Mouse (Mus musculus) heart, adult 2 months (tissue): ENCODE results near the gene Slc4a5. TPM values are rescaled to one million over a fixed set of nuclear protein-coding genes. Genes with fewer than 3 reads are reported as not detected.
"Not testable (repeated sequence)": the region's sequence is repeated elsewhere in the genome, so short reads cannot be mapped to it uniquely, and the experiment has no call there.

ENCODE experiments used
- DNase-seq, 2 experiments: peaks; one replicate each; pipeline ENCODE4 v3.0.0; 2021
- H3K27ac ChIP-seq: fragments of 200-600 bp; 2 replicates; pipeline ENCODE4 v1.8.1; 2022
- H3K27me3 ChIP-seq: fragments of 200-500 bp; 2 replicates; pipeline ENCODE4 v1.6.1; 2012; ENCODE audit warnings: mild to moderate bottlenecking, low read length, inconsistent platforms, mixed read lengths; ENCODE audit not compliant: control insufficient read depth, insufficient read depth
- H3K36me3 ChIP-seq: fragments of 200-500 bp; 2 replicates; pipeline ENCODE4 v1.6.1; 2012; ENCODE audit warnings: low read length, inconsistent platforms; ENCODE audit not compliant: control insufficient read depth, insufficient read depth
- H3K4me1 ChIP-seq: fragments of 200-500 bp; 2 replicates; pipeline ENCODE4 v1.6.1; 2011; ENCODE audit warnings: low read length; ENCODE audit not compliant: control insufficient read depth, insufficient read depth
- H3K4me3 ChIP-seq: fragments of 200-600 bp; 2 replicates; pipeline ENCODE4 v1.8.1; 2022
- H3K79me2 ChIP-seq: fragments of 200-500 bp; replicated peaks from 2 replicates; pipeline ENCODE4 v1.6.1; 2012; ENCODE audit warnings: mild to moderate bottlenecking, inconsistent platforms, low read length, moderate library complexity, mixed read lengths; ENCODE audit not compliant: control insufficient read depth, insufficient read depth
- H3K9ac ChIP-seq: fragments of 200-500 bp; 2 replicates; pipeline ENCODE4 v1.6.1; 2012; ENCODE audit warnings: low read depth, mild to moderate bottlenecking, control low read depth, inconsistent platforms, low read length, mixed read lengths
- CTCF ChIP-seq: fragments of 200-600 bp; IDR thresholded peaks from 2 replicates; pipeline ENCODE4 v1.8.1; 2022; ENCODE audit warnings: antibody characterized with exemption, mild to moderate bottlenecking, moderate library complexity
- EP300 ChIP-seq: fragments of 200-500 bp; IDR thresholded peaks from 2 replicates; pipeline ENCODE4 v1.6.1; 2011; ENCODE audit warnings: low read depth, low read length, control low read depth; ENCODE audit not compliant: insufficient read depth
- POLR2A ChIP-seq: fragments of 200-500 bp; IDR thresholded peaks from 2 replicates; pipeline ENCODE4 v1.6.1; 2011; ENCODE audit warnings: mild to moderate bottlenecking, low read depth, low read length, control low read depth; ENCODE audit not compliant: insufficient read depth
- WGBS: fragments of 180-500 bp; shearing (Covaris S2); methylation state at CpG from one replicate; pipeline ENCODE4 v1.1.7; 2018; 5-methylcytosine and 5-hydroxymethylcytosine counted together
- intact Hi-C: fragments of 180-260 bp; cut with DNase I; formaldehyde crosslinking; loops from one replicate; pipeline ENCODE4 v1.15.1; 2025
- polyA plus RNA-seq: library from polyadenylated mRNA; depleted of rRNA; stranded (reverse); fragments of >200 nt; gene quantifications from 2 replicates; pipeline ENCODE4 v1.2.3, GENCODE M21; 2012
- total RNA-seq, 2 experiments: library from RNA; stranded (reverse); gene quantifications; 2 replicates each; pipeline ENCODE4 v1.2.3; 2021

The Slc4a5 gene
- total and polyA plus RNA-seq, 3 experiments: 0.61 TPM; not detected in 2

- H3K27ac ChIP-seq: no peak overlapping the region
- H3K27me3 ChIP-seq: no peaks in the 10 kb centered on the region
- no peaks in the 10 kb centered on the region for H3K79me2 ChIP-seq
- no peak overlapping the region for H3K4me3 ChIP-seq
- TF ChIP-seq EP300 (no peak), POLR2A (no peak), CTCF (no peak)
- WGBS: 40% methylated on average over 3 of the region's 3 CpGs
- H3K36me3 ChIP-seq: peaks cover 2% of the 10 kb centered on the region
- no peaks in the 10 kb centered on the region for H3K4me1 ChIP-seq
- intact Hi-C loops: no loop called here
- no peak overlapping the region for H3K9ac ChIP-seq
- DNase-seq: no peak
These were observed 121.8 kb downstream of the Slc4a5 start for GRCm38 (mm10) chr6:83341387-83341786.

- no peak overlapping the region for H3K9ac ChIP-seq
- no peak overlapping the region for H3K27ac ChIP-seq
- DNase-seq: no peak
- TF ChIP-seq EP300 (no peak), POLR2A (no peak), CTCF (no peak)
- no peaks in the 10 kb centered on the region for H3K4me1 ChIP-seq
- H3K79me2 ChIP-seq: no peaks in the 10 kb centered on the region
- H3K4me3 ChIP-seq: no peak overlapping the region
- H3K36me3 ChIP-seq: peaks cover 2% of the 10 kb centered on the region
- WGBS: 82% methylated on average over 2 of the region's 2 CpGs
- H3K27me3 ChIP-seq: no peaks in the 10 kb centered on the region
- intact Hi-C loops: no loop called here
These were observed 123.3 kb downstream of the Slc4a5 start for GRCm38 (mm10) chr6:83342957-83343356.

- not testable (repeated sequence) for H3K79me2 ChIP-seq, H3K27me3 ChIP-seq, H3K36me3 ChIP-seq, DNase-seq, H3K4me3 ChIP-seq, H3K4me1 ChIP-seq, H3K27ac ChIP-seq, H3K9ac ChIP-seq
- 82% methylated on average over 8 of the region's 8 CpGs for WGBS
- intact Hi-C loops: loop anchor here (5.0 kb wide), 2 partner anchors 227 to 348 kb away; partner anchors contain the start of gene Stambp
These were observed 125.7 kb downstream of the Slc4a5 start for GRCm38 (mm10) chr6:83345285-83345684.

GRCm38 (mm10) chr6:83347916-83348315 lies 128.3 kb downstream of the Slc4a5 start:
- H3K4me1 ChIP-seq: peaks cover 3% of the 10 kb centered on the region
- no peaks in the 10 kb centered on the region for H3K36me3 ChIP-seq
- no peak for DNase-seq
- TF ChIP-seq POLR2A: no peak
- no peak for TF ChIP-seq CTCF
- TF ChIP-seq EP300: no peak
- no peak overlapping the region for H3K9ac ChIP-seq
- H3K27me3 ChIP-seq: no peaks in the 10 kb centered on the region
- intact Hi-C loops: loop anchor here (2.0 to 5.0 kb wide), 3 partner anchors 159 to 351 kb away; partner anchors contain the start of genes Dguok and Stambp
- no peak overlapping the region for H3K4me3 ChIP-seq
- WGBS: 74% methylated on average over 3 of the region's 3 CpGs
- no peaks in the 10 kb centered on the region for H3K79me2 ChIP-seq
- H3K27ac ChIP-seq: no peak overlapping the region

- 35% methylated on average over 6 of the region's 6 CpGs for WGBS
- no peaks in the 10 kb centered on the region for H3K27me3 ChIP-seq
- H3K4me1 ChIP-seq: peaks cover 3% of the 10 kb centered on the region
- no peaks in the 10 kb centered on the region for H3K79me2 ChIP-seq
- H3K36me3 ChIP-seq: no peaks in the 10 kb centered on the region
- peak within 1 kb of the TSS; percentile 89 for H3K27ac ChIP-seq
- TF ChIP-seq EP300 (no peak), POLR2A (no peak), CTCF (no peak)
- peak within 1 kb of the TSS; percentile 94 for H3K4me3 ChIP-seq
- no peak for DNase-seq
- intact Hi-C loops: loop anchor here (1.0 to 5.0 kb wide), 4 partner anchors 23 to 352 kb away; partner anchors contain the start of genes Dguok, Mob1a and Stambp
- peak within 1 kb of the TSS; percentile 96 for H3K9ac ChIP-seq
These were observed 129.2 kb downstream of the Slc4a5 start, which contains the start of gene Bola3 for GRCm38 (mm10) chr6:83348873-83349272. Bola3 (plus strand) TSS chr6:83349147.

- Histone ChIP-seq H3K4me1 (peaks cover 3% of the 10 kb centered on the region), H3K27me3 (no peaks in the 10 kb centered on the region), H3K79me2 (no peaks in the 10 kb centered on the region), H3K27ac (peak overlapping the region; percentile 89), H3K4me3 (peak overlapping the region; percentile 94), H3K9ac (peak overlapping the region; percentile 96), H3K36me3 (no peaks in the 10 kb centered on the region)
- DNase-seq: peak; percentile 91 to 96
- intact Hi-C loops: loop anchor here (1.0 to 5.0 kb wide), 4 partner anchors 23 to 352 kb away; partner anchors contain the start of genes Dguok, Mob1a and Stambp
- TF ChIP-seq CTCF (peak; percentile 98; the same call in 1 of the 2 replicates), POLR2A (peak; percentile 58; the same call in 1 of the 2 replicates), EP300 (0 out of 2 replicates have a peak, but pooled peaks have one; percentile 38)
- WGBS: under 1% methylated on average over 53 of the region's 53 CpGs
These were observed 129.8 kb downstream of the Slc4a5 start for GRCm38 (mm10) chr6:83349274-83349958.
